Mouse (Mus musculus): ENCODE data around the gene Lrriq3.

Lrriq3 gene

DNA sequence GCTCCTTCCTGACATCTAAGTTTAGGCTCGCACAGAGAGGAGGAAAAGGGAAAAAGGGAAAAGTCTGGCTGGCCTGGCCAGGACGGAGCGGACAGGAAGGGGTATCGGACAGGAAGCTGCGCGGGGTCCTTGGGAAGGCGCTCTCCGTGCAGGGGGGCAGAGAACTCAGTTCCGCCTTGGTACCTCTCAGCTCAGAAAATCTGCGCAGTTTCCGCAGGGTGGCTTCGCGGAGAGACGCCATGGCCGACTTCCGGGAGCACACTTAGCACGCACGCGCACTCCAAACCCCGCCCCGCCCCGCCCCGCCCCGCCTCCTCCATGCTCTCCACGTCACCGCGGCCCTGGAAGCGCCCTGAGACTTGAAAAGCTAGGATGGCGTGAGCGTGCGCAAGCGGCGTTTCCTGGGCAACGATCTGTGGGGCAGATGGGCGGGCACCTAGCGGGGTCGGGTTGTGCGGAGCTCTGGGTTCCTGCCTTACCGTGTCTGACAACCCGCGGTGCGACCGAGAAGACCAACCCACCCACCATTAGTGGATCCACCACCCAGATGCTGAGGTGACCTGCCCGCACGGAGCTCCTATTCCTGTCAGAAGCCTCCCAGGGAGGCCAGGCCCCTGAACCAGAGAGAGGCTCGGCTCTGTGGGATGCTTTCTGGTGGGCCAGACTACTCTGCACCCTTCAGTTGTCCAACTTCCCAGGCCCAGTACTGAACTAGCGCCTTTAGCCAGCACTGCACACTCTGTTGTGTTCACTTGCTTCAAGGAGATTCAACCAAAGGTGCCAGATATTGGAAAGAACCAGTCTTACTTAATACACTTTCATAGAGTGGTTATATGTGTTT, at the start of gene Lrriq3, which contains the start of gene Fpgt:
Lrriq3 (plus strand) TSS at position 319 of the 841 bp plus-strand sequence.
Fpgt (minus strand) TSS at position 288 of the 841 bp plus-strand sequence.
- peak; percentile 88 for DNase-seq (ENCODE audit: low read depth, low spot score)

DNA sequence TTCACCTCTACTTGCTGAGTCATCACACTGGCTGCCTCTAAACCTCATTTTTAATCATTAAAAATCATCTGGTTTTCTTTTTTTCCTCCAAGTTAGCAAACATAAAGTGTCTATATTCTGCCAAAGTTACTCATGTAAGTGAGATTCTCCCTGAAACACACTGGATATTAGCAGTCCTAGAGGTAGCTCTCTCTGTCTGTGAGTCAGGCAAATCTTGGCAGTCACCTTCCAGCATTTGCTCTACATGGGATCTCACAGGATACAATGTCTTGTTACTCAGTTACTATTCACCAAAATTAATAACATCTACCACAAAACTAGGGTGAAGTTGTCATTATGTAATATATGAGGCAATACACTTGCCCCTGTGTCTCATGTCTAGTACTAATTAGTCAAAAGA, 41.2 kb upstream of the Lrriq3 start:
- DNase-seq (ENCODE audit: low read depth, low spot score): no peak

DNA sequence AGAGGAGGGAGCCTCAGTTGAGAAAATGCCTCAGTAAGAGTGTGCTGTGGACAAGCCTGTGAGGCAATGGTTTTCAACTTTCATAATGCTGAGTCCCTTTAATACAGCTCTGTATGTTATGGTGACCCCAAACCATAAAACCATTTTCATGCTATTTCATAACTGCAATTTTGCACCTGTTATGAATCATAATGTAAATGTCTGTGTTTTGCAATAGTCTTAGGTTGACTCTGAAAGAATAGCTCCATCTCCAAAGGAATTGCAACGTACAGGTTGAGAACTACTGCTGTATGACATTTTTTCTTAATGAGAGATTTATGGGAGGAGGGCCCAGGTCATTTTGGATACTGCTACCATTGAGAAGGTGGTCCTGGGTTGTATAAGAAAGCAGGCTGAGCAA, 40.0 kb upstream of the Lrriq3 start:
- no peak for DNase-seq (ENCODE audit: low read depth, low spot score)

DNA sequence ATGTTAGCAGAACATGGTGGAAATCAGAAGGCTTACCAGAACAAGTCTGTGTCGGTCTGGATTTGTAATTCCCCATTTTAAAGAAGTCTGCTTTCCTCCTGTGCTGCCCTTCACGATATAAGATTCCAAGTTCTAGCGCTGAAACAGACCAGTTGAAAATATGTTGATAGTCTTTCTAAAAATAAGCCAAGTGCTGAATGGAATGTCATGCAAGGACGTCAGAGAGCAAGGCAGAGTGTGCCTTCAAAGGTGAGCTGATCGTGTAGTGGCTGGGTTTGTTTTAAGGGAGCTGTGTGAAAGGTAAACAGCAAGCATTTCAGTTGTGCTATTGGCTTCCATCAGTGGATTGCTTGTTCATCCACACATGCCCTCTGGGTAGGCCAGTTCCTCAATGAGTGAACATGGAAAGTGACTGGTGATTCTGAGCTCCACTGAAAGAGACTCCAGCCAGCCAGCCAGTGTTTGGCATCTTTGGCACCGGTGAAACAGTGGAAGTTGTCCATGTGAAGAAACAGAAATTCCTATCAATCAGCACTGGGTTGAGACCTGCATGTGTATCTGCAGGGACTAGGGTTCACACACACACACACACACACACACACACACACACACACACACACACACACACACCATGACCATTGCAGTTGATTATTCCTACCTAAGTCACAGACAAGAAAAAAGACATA, 37.9 kb upstream of the Lrriq3 start, which contains the start of gene Tnni3k:
Tnni3k (minus strand) TSS at position 177 of the 686 bp plus-strand sequence.
- DNase-seq (ENCODE audit: low read depth, low spot score): no peak

DNA sequence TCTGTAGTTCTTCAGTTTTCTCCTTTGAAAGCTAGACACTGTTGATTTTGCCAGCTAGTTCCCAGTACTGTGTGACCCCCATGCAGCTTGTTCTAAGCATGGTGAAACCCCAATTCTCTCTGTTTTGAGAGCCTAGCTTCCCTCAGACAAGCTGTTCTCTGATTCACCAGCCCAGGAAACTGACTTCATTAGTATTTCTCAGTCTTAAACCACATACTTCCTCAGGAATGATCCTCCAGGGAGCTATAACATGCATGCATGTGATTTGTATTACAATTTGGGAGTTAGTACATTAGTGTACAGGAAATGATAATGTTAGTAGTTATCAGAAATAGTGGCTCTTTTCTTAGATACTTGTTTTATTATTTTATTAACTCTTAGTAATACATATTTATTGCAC, 36.6 kb upstream of the Lrriq3 start:
- no peak for DNase-seq (ENCODE audit: low read depth, low spot score)

DNA sequence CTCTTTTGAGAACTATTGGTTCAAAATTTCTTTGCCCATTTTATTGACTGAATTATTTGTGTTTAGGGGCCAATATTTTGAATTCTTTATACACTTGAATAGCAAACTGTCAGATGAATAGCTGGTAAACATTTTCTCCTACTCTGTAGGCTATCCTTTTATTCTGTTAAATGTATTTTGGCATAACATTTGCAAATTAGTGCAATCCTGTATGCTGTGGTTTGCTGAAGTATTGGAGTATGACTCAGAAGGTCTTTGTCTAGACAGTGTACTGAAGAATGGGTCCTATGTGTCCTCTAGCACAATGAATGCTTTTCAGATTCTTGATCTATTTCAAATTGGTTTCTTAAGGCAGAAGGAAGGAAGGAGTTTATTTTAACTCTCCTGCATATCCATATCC, 35.7 kb upstream of the Lrriq3 start:
- no peak for DNase-seq (ENCODE audit: low read depth, low spot score)

DNA sequence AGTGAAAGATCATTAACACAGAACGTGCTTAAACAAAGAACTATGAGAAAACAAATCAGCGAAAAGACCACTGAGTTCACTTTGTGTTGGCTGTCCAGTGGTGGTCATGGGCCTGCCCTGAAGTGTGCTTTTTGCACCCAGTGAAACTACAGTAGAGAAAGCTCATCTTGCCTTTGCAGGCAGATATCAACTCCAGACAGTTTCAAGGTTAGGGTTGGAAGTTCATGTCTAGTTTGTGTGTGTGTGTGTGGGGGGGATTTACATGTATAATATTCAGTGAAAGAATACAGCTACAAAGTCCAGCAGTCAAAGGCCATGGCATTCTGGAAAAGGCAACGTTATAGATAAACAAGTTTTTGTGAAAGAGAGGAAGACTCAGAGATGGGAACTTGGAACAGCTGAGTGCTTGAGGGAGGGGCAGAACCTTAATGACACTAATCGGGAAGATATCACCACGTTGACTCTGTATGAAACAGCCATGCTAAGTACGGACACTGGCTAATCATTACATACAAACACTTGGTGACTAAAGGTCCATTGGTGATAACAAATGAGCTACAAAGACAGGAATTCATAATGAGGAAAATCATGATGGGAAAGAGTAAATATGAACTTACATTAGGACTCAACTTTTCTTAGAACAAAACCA, 34.3 kb upstream of the Lrriq3 start:
- DNase-seq (ENCODE audit: low read depth, low spot score): no peak

DNA sequence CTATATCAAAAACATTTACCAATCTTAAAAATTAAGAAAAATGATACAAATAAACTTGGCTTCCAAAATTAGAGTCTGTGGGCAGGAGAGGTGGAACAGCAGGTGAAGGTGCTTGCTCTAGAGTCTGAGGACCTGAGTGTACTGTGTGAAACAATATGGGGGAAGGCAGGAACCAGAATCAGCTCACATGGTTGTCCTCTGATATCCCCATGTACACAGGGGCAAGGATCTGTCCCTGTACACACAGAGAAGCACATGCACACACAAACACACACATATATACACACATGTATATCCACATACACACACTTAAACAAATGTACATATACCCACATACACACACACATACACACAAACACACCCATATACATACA, 33.8 kb upstream of the Lrriq3 start:
- DNase-seq (ENCODE audit: low read depth, low spot score): no peak

DNA sequence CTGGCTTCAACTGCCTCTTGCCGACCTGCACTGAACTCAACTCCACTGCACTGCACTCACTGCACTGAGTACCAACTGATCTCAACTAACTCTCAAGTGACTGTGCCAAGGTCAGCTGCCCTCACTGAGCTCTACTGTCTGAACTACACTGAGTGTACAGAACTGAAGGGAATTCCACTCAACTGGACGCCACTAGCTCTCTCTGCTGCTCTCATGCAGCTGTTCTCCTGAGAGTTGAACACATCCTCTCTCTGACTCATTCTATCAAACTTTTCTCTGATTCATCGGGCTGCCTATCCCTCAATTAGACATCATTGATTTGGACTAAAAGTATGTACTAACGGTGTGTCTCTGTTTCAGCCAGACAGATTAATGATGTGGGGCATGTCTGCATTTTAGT, 15.3 kb upstream of the Lrriq3 start:
- no peak for DNase-seq (ENCODE audit: low read depth, low spot score)

DNA sequence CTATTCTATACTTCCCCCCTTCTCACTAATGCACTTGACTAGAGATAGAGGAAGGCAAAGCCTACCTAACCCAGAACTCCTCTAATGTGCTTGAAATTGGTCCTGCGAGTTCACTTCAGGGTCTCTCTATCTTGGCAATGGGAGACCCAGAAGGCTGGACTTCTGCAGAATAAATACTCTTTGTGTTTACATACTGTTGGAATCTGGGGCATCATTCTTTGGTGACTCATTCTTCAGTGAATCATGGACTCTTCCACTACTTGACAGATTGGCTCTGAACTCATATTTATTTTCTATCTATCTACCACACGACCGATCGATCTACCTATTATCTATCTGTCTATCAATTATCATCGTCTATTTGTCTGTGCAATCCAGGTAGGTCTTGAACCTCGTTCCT, 1.2 kb upstream of the Lrriq3 start:
- no peak for DNase-seq (ENCODE audit: low read depth, low spot score)

DNA sequence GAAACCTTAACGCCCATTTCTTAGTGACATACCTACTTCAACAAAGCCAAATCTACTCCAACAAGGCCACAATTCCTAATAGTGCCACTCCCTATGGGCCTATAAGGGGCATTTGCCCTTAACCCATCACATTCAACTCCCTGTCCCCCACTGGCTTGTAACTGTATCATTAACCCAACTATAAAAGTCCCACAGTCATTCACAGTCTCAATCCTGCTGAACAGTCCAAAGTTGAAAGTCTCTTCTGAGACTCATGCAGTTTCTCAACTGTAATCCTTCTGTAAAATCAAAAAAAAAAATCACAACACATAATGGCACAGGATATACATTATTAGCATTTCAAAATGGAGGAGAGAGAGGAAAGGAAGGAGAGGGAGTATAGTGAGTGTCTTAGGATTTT, 6.0 kb downstream of the Lrriq3 start:
- DNase-seq (ENCODE audit: low read depth, low spot score): no peak

DNA sequence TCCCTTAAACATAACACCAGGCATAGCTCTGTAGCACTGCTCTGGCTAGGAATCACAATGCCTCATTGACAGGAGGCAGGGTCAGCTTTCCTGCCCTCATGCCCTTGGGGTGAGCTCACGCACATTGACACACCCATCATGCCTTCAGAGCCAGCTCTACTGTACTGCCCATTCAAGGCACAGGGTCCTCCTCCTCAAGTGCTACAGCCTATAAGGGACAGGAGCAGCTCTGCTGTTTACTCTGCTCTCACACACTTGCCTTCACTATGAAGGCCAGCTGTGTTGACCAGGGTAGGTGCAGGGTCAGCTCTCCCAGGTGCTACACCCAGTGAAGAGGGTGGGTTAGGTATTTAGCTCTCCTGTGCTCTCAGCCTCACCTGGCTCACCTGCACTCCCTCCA, 12.7 kb downstream of the Lrriq3 start:
- DNase-seq (ENCODE audit: low read depth, low spot score): no peak

DNA sequence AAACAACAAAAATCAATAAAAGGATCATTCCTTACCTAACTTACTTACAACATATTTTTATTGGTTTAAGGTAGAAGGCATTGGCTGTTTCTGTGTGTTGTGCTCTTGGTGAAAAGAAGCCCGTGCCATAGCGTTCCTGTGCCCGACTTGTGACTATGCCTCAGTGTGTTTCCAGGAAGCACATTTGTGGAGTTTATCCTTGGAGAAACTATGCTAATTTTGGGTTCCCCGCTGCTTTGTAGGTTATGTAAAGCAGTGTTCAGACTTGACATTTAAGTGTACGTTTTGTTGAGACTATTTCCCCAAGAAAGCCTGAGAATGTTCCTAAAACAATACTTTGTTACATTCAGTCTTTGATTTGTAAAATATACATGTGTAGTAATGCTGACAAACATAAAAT, 44.5 kb downstream of the Lrriq3 start:
- no peak for DNase-seq (ENCODE audit: low read depth, low spot score)

DNA sequence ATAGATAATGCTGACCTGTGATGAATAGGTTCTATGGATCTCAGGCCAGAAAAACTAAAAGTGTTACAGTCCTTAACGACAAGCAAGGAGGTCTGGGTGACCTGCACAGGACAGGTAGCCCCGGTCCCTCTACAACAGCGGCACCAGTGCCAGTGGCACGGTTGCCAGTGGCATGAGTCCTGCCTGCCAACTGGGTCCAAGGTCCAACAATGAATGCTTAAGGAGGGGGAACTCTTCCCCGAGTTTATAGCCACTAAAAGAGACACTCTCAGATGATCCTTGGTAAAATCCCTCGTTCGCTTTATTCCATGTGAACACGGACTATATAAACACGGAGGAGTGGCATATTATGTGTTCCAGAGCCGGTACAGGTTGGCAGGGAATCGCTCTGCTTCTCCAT, 47.8 kb downstream of the Lrriq3 start:
- DNase-seq (ENCODE audit: low read depth, low spot score): no peak

DNA sequence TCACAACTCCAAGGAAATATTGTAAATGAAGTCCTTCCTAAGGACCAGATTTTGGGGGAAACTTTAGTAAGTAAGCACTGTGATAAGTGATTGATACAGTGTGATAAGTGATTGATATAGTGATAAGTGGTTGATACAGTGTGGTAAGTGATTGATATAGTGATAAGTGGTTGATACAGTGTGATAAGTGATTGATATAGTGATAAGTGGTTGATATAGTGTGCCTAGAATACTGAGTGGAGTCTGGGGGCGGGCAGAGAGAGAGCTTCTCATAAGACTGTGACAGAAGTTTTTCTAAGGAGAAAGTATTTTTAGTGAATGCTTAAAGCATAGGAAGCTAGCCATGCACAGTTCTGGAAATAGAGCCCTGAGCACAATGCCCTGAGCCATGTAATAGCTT, 51.1 kb downstream of the Lrriq3 start:
- DNase-seq (ENCODE audit: low read depth, low spot score): no peak

DNA sequence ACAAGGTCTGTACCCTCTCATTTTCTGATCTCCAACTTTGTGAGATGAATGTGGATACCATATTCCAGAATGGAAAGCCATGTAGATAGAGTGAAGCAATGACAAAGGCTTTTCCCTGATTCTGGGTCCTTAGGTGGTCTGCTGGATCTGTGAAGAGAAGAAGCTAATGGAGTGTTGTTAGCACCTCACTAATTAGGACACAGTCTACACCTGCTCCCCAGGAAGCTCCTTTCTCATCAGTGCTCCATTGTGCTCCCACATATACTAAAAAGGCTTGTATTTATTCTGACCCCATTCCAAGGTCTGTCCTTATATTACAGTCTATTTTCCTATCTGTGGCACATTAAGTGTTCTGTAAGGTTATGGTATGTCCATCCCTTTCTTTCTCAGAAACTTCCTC, 68.6 kb downstream of the Lrriq3 start:
- no peak for DNase-seq (ENCODE audit: low read depth, low spot score)

DNA sequence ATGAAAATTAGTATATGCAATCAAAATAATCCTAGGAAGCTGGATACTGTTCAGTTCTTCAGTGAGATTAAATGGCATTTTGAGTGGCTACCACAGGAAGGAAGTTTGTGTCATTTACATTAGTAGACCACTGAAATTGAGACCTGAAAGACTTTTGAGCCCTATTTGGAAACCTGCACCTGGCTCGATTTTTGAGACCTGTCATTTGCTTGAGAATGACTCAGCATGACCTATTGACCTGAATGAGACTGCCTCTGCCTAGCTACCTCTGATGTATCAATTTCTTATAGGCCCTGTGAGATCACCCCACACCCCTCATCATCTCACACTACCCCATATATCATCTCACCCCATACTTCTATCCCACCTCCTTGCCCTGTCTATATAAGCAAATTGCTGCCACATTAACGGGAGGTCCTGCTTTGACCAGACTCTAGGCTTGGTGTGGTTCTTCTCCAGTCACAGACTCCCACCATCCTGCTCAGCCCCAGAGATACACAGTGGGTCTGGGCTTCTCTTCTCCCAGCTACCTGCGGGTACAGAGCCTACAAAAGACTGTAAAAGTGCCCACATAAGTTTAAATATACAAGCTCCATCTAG, 87.2 kb downstream of the Lrriq3 start:
- DNase-seq (ENCODE audit: low read depth, low spot score): no peak

DNA sequence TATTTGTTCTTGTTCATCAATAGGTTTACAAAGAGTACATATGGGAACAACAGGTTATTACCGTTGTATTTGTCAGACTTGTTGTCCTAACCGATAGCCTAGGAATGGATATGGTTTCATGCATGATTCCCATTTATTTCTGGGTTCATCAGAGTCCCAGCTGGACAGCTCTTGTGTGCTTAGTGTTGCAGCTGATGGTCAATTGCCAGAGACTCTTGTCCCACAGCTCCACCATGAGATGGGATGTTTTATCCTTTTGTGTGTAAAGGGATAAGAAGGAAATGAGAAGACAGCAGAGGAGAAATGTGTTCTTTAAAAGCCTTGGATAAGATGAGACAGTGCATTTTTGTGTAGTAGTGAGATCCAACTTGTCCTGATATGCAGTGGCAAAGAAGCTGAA, 93.2 kb downstream of the Lrriq3 start:
- no peak for DNase-seq (ENCODE audit: low read depth, low spot score)

DNA sequence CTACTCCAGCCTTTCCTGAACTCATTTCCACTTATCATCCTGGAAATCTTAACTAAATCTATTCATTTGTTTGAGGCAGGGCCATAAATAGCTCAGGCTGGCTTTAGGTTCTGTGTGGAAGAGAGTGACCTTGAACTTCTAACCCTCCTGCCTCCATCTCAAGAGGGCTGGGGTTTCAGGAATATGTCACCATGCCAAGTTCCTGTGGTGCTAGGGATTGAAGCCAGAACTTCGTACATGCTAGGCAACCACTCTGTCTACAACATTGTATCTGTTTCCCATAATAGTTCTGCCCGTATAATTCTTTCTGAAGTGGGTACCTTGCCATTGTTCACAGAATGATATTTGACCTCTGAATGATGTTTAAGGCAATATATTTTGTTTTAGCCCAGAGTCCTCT, 95.6 kb downstream of the Lrriq3 start:
- DNase-seq (ENCODE audit: low read depth, low spot score): no peak

DNA sequence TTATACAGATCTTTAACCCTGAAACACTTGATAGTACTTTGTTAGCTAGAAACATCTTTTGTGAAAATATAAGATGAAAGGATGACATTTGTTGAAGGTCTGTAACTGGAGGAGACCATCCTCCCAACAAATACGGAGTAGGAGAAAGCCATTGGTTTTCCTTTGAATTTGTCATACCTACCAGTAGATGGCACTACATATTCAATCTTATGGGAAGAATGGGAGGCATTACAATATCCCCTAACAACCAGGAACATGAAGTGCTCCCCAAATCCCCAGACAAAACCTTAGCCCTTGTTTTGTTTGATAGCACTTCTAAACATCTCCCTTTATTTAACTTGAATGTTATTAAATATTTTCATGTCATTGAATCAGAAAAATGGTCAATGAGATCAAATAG, 141.7 kb downstream of the Lrriq3 start:
- DNase-seq (ENCODE audit: low read depth, low spot score): no peak

DNA sequence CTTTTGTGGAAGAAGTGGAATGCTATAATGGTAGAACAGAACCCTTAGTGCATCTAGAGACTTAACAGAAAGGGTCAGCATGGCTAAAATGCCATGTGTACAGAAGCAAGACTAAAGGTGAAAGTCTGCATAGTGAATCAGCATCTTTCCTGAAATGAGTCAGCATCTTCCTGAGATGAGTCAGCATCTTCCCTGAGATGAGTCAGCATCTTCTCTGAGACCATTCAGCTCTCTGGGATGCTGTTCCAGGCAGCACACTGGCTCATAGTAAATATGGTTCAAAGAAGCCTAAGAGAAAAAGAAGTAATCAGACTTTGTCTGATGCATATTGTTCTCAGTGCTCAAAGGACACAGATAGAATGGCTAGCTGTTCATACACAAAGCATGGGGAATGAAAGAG, 142.3 kb downstream of the Lrriq3 start:
- no peak for DNase-seq (ENCODE audit: low read depth, low spot score)

All from skeletal muscle tissue, adult 2 months (tissue).